Mouse (Mus musculus) mesoderm, embryonic 11.5 days (tissue): Measurements from ENCODE around the gene Adam26b.
"Not testable (repeated sequence)": the region's sequence is repeated elsewhere in the genome, so short reads cannot be mapped to it uniquely, and the experiment has no call there.

ENCODE experiments used
- DNase-seq: peaks from one replicate; pipeline ENCODE4 v3.0.0-alpha.2; 2012; ENCODE audit warnings: low read depth, low spot score

The Adam26b gene

DNA sequence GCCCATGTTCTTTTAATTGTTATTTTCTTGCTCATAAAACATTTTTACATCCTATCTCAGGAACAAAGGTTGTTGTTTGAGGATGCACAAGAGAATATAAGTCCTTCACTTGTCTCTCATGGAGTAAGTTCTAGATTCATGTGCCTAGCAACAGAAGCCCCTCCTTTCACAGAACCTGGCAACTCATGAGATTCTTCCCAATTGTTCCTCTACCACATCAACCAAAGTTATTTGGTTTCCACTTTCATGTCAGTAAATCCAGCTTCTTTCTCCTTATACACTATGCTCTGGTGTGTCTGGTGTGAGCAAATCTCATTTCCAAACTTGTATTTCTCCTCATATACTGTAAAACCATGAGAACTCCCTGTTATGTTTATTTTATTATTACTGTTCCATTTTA, at the start of gene Adam26b:
Adam26b (minus strand) TSS at position 101 of the 400 bp plus-strand sequence.
- DNase-seq, result not testable (repeated sequence)

DNA sequence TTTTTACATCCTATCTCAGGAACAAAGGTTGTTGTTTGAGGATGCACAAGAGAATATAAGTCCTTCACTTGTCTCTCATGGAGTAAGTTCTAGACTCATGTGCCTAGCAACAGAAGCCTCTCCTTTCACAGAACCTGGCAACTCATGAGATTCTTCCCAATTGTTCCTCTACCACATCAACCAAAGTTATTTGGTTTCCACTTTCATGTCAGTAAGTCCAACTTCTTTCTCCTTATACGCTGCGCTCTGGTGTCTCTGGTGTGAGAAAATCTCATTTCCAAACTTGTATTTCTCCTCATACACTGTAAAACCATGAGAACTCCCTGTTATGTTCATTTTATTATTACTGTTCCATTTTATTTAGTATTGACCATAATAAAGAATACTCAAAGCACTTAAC, 48.7 kb upstream of the Adam26b start, which contains the start of gene Adam26a:
Adam26a (minus strand) TSS at position 101 of the 400 bp plus-strand sequence.
- not testable (repeated sequence) for DNase-seq
